Mouse (Mus musculus): ENCODE results near the gene 1600014C10Rik. TPM values are rescaled to one million over a fixed set of nuclear protein-coding genes. Genes with fewer than 3 reads are reported as not detected.

Gene 1600014C10Rik
- polyA plus RNA-seq, 2 experiments: 4.7 to 10.3 TPM

DNA sequence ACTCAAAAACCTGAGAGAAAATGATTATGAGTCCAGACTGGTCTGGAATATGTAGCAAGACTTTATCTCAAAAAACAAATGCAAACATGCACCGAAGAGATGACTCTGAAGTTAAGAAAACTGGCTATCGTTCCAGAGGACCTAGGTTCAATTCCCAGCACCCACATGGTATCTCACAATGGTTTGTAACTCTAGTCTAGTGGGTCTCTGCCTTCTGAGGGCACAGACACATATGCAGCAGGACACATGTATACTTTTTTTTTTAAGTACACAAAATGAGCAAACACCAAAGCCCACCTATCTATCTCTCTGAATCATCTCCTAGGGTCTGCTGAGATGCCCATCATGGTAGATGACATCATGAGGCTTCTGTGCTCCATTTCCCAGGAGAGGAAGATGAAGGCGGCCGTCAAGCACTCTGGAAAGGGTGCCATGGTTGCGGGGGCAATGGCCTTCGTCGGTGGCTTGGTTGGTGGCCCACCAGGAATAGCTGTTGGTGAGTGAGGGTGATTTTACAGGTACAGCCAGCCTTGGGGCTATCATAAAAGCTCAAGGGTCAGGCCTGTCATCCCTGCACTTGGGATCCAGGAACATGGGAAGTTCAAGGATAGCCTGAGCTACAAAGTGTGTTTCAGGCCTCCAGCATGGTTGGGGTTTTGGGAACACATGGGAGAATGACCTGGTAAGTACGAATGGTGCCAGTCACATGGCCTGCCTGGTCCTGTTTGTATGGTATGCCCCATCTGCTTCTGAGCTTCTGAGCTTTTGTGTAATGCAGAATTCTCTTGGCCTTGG lies 5.5 kb downstream of the 1600014C10Rik start:
- no peak for DNase-seq (ENCODE audit: low read depth in 3 of 3, low spot score in 3 of 3)
- no peak for ATAC-seq (ENCODE audit: insufficient read depth)
- no peak overlapping the region for H3K9ac ChIP-seq (replicated peaks)
- H3K27me3 ChIP-seq (ENCODE audit: control insufficient read depth, insufficient read depth, low read length): no peaks in the 10 kb centered on the region
- H3K4me2 ChIP-seq (ENCODE audit: low read depth): no peak overlapping the region
- WGBS (ENCODE audit: insufficient replicate concordance): 62% methylated on average over 8 of the region's 8 CpGs
- no peaks in the 10 kb centered on the region for H3K36me3 ChIP-seq (replicated peaks; ENCODE audit: control insufficient read depth, insufficient read depth, low read depth)
- H3K4me1 ChIP-seq (replicated peaks; ENCODE audit: control insufficient read depth in 2 of 2, insufficient read depth in 2 of 2, low read length in 1 of 2): peaks cover 0 to 10% of the 10 kb centered on the region in 2 experiments; a peak in 1 of 4 replicates
- no peak overlapping the region for H3K27ac ChIP-seq
- no peak overlapping the region for H3K4me3 ChIP-seq (ENCODE audit: insufficient read depth in 1 of 2, low read depth in 2 of 2, low read length in 2 of 2)
- H3K9me3 ChIP-seq (ENCODE audit: control insufficient read depth, low read length): no peaks in the 10 kb centered on the region
- TF ChIP-seq CTCF (IDR thresholded peaks at IDR 0.05; ENCODE audit: low read depth) (no peak), EP300 (IDR thresholded peaks at IDR 0.05; ENCODE audit: low read depth) (no peak)

DNA sequence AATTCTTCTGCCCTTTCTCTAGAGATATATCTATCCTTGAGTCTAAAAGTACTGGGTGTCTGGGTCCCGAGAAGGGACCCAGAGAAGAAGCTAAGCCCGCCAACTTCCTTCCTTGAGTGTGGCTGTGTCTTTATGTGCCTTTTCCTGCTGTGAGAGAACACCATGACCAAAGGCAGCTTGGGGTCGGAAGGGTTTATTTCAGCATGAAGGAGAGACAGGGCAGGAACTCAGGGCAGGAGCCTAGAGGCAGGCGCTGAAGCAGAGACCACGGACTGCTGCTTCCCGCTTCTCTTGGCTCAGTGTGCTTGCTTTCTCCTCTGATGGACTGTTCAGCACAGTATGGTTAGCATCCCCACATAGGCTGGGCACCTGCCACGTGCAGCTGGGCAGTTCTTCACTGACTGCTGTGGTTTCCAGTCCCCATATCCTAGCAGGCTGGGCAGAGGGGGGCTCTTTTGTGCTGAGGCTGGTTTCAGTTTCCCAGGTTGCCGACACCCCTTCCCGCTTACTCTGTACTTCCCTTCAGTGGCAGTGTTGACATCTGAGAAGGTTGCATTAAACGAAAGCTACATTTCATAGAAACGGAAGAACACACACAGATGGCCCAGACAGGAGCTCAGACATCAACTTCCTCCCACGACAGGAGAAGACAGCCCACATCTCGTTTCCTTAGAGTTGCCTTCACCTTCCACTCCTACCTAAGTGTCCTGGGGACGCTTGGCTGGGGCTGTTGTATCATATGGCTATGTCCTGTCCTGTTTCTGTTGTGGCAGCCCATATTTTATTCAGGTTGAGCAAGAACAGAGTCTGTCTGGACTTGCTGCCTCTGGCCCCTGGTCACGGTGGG lies 6.3 kb downstream of the 1600014C10Rik start:
- Histone ChIP-seq H3K9me3 (ENCODE audit: control insufficient read depth, low read length) (no peaks in the 10 kb centered on the region), H3K36me3 (replicated peaks; ENCODE audit: control insufficient read depth, insufficient read depth, low read depth) (no peaks in the 10 kb centered on the region), H3K27me3 (ENCODE audit: control insufficient read depth, insufficient read depth, low read length) (no peaks in the 10 kb centered on the region), H3K9ac (replicated peaks) (no peak overlapping the region), H3K4me1 (replicated peaks; ENCODE audit: control insufficient read depth in 2 of 2, insufficient read depth in 2 of 2, low read length in 1 of 2) (peaks cover 0 to 9% of the 10 kb centered on the region in 2 experiments; a peak in 1 of 4 replicates), H3K27ac (no peak overlapping the region), H3K4me2 (ENCODE audit: low read depth) (no peak overlapping the region), H3K4me3 (ENCODE audit: insufficient read depth in 1 of 2, low read depth in 2 of 2, low read length in 2 of 2) (no peak overlapping the region)
- 32% methylated on average over 15 of the region's 15 CpGs for WGBS (ENCODE audit: insufficient replicate concordance)
- peak in 1 of 3 experiments; percentile 26 for DNase-seq (ENCODE audit: low read depth in 3 of 3, low spot score in 3 of 3)
- TF ChIP-seq EP300 (IDR thresholded peaks at IDR 0.05; ENCODE audit: low read depth): no peak
- no peak for TF ChIP-seq CTCF (IDR thresholded peaks at IDR 0.05; ENCODE audit: low read depth)
- peak; percentile 40; the same call in 1 of the 2 replicates for ATAC-seq (ENCODE audit: insufficient read depth)

DNA sequence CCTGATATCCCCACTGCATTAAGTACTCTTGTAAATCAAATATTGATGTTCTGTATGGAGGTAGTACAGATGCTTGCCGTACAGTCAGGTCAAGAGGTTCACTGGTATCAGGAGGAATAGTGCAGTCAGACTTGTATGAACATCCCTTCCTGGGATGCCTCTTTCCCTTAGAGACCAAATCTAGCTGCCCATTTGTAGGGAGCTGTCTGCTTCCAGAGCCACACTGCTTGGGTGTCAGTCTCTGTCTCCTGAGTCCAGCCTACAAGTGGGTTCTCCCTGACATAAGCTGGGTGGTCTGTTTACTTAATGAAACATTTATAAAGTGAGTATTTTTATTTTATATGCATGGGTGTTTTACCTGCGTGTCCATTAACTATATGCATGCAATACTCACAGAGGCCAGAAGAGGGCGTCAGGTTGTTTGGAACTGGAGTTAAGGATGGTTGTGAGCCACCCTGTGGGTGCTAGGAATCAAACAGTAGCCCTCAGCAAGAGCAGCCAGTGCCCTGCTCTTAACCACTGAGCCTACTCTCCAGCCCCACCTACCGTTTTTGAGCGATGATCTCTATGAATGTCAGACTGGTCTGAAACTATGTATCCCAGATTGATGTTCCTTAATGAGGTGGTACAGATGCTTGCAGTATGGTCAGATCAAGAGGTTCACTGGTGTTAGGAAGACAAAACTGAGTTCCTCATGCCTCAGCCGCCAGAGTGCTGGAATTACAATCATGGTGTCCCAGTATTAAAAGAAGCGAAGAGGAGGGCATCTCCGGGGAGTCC lies 7.2 kb downstream of the 1600014C10Rik start:
- ATAC-seq (ENCODE audit: insufficient read depth): no peak
- H3K27ac ChIP-seq: no peak overlapping the region
- no peaks in the 10 kb centered on the region for H3K36me3 ChIP-seq (replicated peaks; ENCODE audit: control insufficient read depth, insufficient read depth, low read depth)
- H3K4me1 ChIP-seq (replicated peaks; ENCODE audit: control insufficient read depth in 2 of 2, insufficient read depth in 2 of 2, low read length in 1 of 2): peaks cover 0 to 6% of the 10 kb centered on the region in 2 experiments; a peak in 1 of 4 replicates
- H3K9ac ChIP-seq (replicated peaks): no peak overlapping the region
- H3K9me3 ChIP-seq (ENCODE audit: control insufficient read depth, low read length): no peaks in the 10 kb centered on the region
- TF ChIP-seq CTCF (IDR thresholded peaks at IDR 0.05; ENCODE audit: low read depth) (peak; percentile 53), EP300 (IDR thresholded peaks at IDR 0.05; ENCODE audit: low read depth) (no peak)
- WGBS (ENCODE audit: insufficient replicate concordance): 79% methylated on average over 8 of the region's 8 CpGs
- no peak for DNase-seq (ENCODE audit: low read depth in 3 of 3, low spot score in 3 of 3)
- H3K27me3 ChIP-seq (ENCODE audit: control insufficient read depth, insufficient read depth, low read length): no peaks in the 10 kb centered on the region
- no peak overlapping the region for H3K4me2 ChIP-seq (ENCODE audit: low read depth)
- no peak overlapping the region for H3K4me3 ChIP-seq (ENCODE audit: insufficient read depth in 1 of 2, low read depth in 2 of 2, low read length in 2 of 2)

DNA sequence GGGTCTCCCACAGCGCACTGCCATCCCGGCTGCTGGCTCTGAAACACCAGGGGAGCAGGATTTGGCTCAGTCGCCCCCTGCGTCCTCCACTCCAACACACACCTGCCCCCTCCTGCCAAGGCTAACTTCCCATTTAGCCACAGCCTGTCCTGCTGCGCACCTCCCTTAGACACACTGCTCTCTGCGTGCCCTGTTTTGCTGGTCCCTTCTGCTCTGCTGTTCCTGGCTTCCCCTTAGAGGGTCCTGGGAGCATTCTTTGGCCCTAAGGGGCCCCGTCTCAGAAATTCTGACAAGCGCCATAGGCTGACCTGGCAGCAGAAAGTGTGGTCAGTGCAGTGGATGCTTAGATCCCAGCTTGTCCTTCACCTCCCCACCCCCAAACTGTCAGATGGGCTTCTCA lies 8.1 kb downstream of the 1600014C10Rik start:
- Histone ChIP-seq H3K9ac (replicated peaks) (no peak overlapping the region), H3K4me3 (ENCODE audit: insufficient read depth in 1 of 2, low read depth in 2 of 2, low read length in 2 of 2) (no peak overlapping the region), H3K4me1 (replicated peaks; ENCODE audit: control insufficient read depth in 2 of 2, insufficient read depth in 2 of 2, low read length in 1 of 2) (peaks cover 0 to 5% of the 10 kb centered on the region in 2 experiments; a peak in 1 of 4 replicates), H3K36me3 (replicated peaks; ENCODE audit: control insufficient read depth, insufficient read depth, low read depth) (no peaks in the 10 kb centered on the region), H3K9me3 (ENCODE audit: control insufficient read depth, low read length) (no peaks in the 10 kb centered on the region), H3K27ac (no peak overlapping the region), H3K27me3 (ENCODE audit: control insufficient read depth, insufficient read depth, low read length) (no peaks in the 10 kb centered on the region), H3K4me2 (ENCODE audit: low read depth) (no peak overlapping the region)
- no peak for TF ChIP-seq EP300 (IDR thresholded peaks at IDR 0.05; ENCODE audit: low read depth)
- whole genome bisulfite sequencing (ENCODE audit: insufficient replicate concordance): 81% methylated on average over 8 of the region's 8 CpGs
- no peak for DNase-seq (ENCODE audit: low read depth in 3 of 3, low spot score in 3 of 3)
- no peak for ATAC-seq (ENCODE audit: insufficient read depth)
